Mouse (Mus musculus): Measurements from ENCODE around the gene Gm21915.

DNA sequence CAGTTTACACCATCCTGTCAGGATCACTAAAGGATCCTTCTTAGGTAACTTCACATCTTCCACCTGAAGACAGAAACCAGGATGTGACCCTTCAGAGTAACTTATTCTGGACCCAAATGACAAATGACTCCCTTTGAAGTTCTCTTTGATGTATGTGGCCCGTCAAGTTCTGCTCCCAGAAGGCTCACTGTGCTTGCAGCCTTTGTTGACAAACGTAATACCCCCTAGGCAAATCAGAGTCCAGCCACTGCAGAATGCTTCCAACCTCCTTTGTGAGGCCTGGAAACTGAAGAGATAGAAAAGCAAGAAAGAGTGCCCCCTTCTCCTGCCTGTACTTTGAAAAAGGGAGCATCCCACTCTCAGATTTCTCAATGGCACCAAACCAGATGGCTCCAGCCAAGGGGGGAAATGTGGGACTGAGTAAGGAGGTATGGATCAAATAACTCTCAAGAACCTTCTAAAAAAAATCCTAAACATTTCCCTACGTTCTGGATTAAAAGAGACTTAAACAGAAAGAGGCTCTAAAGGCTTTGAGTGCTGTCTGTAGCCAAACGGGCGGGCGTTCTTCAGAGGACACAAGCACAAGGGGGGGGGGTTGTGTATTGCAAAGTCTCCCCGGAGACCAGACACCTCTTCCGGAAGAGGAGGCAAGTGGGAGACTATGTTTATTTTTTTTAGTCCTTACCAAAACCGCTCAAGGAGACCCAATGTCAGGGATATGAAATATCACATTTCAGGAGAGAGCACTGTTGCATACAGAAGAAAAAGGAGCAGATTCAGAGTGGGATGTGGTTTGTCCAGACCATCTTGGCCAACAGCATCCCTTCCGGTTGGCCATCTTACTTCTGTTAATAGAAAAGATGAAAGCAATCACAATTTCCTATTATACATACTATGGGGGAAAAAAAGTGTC is 34.2 kb downstream of the Gm21915 start:
- TF ChIP-seq USF1 (IDR thresholded peaks at IDR 0.05; ENCODE audit: low read depth) = no peak
- TF ChIP-seq CTCF (IDR thresholded peaks at IDR 0.05; ENCODE audit: control insufficient read depth, insufficient read depth, insufficient read length) = no peak
- no peak for TF ChIP-seq MAX (IDR thresholded peaks at IDR 0.05)
- TF ChIP-seq MYOG (IDR thresholded peaks at IDR 0.05; ENCODE audit: control insufficient read depth, extremely low read depth, insufficient read length) = no peak
- TF ChIP-seq CEBPB (IDR thresholded peaks at IDR 0.05; ENCODE audit: low read depth) = no peak
- no peak for TF ChIP-seq MYOD1 (IDR thresholded peaks at IDR 0.05; ENCODE audit: control insufficient read depth, insufficient read length, low read depth)
- TF ChIP-seq FOSL1 (IDR thresholded peaks at IDR 0.05; ENCODE audit: insufficient read depth, low read length, poor library complexity, severe bottlenecking) = no peak
